Mouse (Mus musculus): Measurements from ENCODE around the gene Cacnb4.

DNA sequence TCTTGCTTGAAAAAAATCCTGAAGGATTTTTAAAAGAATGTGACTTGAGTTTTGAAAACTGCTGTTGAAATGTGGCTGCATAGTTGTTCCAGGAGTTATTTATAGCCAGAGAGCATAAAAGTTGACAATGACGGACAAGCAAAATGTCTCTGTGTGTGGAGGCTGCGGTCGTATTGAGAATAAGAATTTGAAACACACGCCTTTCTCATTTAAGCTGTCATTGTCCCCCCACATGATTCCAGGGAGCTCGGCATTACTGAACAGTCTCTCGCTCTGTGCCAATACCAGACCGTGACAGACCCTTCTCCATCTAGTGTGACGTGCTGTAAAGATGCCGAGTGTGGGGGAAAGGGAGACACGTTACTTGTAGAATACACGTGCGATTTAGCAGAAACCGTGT, 183.8 kb downstream of the Cacnb4 start:
- TF ChIP-seq CTCF (IDR thresholded peaks at IDR 0.05) = no peak
- no peak for TF ChIP-seq EP300 (IDR thresholded peaks at IDR 0.05)

Measured in lung, postnatal 0 days (tissue).